Mouse (Mus musculus) hindbrain, embryonic 14.5 days (tissue): Measurements from ENCODE around the gene Kif13a. TPM values are rescaled to one million over a fixed set of nuclear protein-coding genes. Genes with fewer than 3 reads are reported as not detected.

Experiments
- ATAC-seq: fragments of 200-750 bp; cut with Nextera tagmentation; 2 replicates; pipeline ENCODE4 v1.8.0; 2017; ENCODE audit warnings: moderate number of reproducible peaks, mild to moderate bottlenecking, moderate TSS enrichment, moderate library complexity; ENCODE audit not compliant: low FRiP score
- DNase-seq: peaks from one replicate; pipeline ENCODE4 v3.0.0-alpha.2; 2015; ENCODE audit warnings: low spot score
- H3K27ac ChIP-seq: fragments of 300-500 bp; sonication (generic); 2 replicates; pipeline ENCODE4 v1.5.1; 2014; ENCODE audit warnings: mild to moderate bottlenecking, moderate library complexity
- H3K27me3 ChIP-seq: fragments of 300-500 bp; sonication (generic); 2 replicates; pipeline ENCODE4 v1.6.1; 2014; ENCODE audit warnings: mild to moderate bottlenecking, low read length, mixed read lengths; ENCODE audit not compliant: control insufficient read depth, insufficient read depth
- H3K36me3 ChIP-seq: fragments of 300-500 bp; sonication (generic); replicated peaks from 2 replicates; pipeline ENCODE4 v1.6.1; 2014; ENCODE audit not compliant: control insufficient read depth, insufficient read depth
- H3K4me1 ChIP-seq: fragments of 300-500 bp; sonication (generic); replicated peaks from 2 replicates; pipeline ENCODE4 v1.6.1; 2014; ENCODE audit warnings: antibody characterized with exemption, low read length, mixed read lengths; ENCODE audit not compliant: control insufficient read depth, insufficient read depth
- H3K4me2 ChIP-seq: fragments of 300-500 bp; sonication (generic); replicated peaks from 2 replicates; pipeline ENCODE4 v1.6.1; 2014; ENCODE audit warnings: mild to moderate bottlenecking, moderate library complexity
- H3K4me3 ChIP-seq: fragments of 300-500 bp; sonication (generic); replicated peaks from 2 replicates; pipeline ENCODE4 v1.5.1; 2014; ENCODE audit warnings: mild to moderate bottlenecking, low read length
- H3K9ac ChIP-seq: fragments of 300-500 bp; sonication (generic); 2 replicates; pipeline ENCODE4 v1.6.1; 2014
- H3K9me3 ChIP-seq: fragments of 300-500 bp; sonication (generic); 2 replicates; pipeline ENCODE4 v1.6.1; 2016; ENCODE audit warnings: low read length; ENCODE audit not compliant: control insufficient read depth
- WGBS: fragments of 180-500 bp; shearing (Covaris S2); extraction: QIAGEN DNeasy Blood & Tissue Kit; methylation state at CpG from one replicate; pipeline ENCODE4 v1.1.7; 2014; 5-methylcytosine and 5-hydroxymethylcytosine counted together
- polyA plus RNA-seq: library from polyadenylated mRNA; unstranded; fragments of >200 nt; fragmentation: Nextera tagmentation; extraction: Ambion mirVana; gene quantifications from 2 replicates; pipeline ENCODE4 v1.2.1, GENCODE M21; 2014

Kif13a gene
- polyA plus RNA-seq, 1 experiment from 2014 or later, result 14.3 TPM

DNA sequence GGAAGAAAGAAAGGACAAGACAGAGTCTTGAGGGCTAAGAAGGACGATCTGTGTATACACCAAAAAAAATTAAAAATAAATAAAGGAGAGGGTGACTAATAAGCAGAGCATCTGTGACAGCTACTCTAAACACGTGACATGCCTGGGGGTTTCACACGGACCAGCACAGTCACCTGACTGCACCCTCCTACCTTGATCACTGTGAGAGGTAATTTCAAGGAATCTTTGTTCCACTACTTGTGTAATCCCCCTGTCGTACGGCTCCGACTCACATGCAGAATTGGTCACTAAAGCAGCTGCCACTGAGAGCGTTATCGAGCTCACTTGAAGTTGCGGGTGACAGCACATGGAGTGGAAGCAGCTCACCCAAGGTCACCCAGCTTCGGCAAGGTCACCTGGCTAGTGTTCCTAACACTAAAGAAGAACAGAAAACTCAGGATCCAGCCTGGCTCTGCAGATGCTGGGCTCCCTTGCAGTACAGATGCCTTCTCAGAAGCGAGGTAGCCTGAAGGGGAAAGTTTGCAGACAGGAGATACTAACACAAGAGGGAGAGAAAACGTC is 20.6 kb downstream of the Kif13a start:
- Histone ChIP-seq H3K4me2 (no peak overlapping the region), H3K27me3 (no peaks in the 10 kb centered on the region), H3K9me3 (no peaks in the 10 kb centered on the region), H3K4me3 (no peak overlapping the region), H3K36me3 (no peaks in the 10 kb centered on the region), H3K9ac (no peak overlapping the region), H3K4me1 (peaks cover 29% of the 10 kb centered on the region), H3K27ac (no peak overlapping the region)
- no peak for ATAC-seq
- DNase-seq, result no peak
- WGBS, result 74% methylated on average over 12 of the region's 12 CpGs

DNA sequence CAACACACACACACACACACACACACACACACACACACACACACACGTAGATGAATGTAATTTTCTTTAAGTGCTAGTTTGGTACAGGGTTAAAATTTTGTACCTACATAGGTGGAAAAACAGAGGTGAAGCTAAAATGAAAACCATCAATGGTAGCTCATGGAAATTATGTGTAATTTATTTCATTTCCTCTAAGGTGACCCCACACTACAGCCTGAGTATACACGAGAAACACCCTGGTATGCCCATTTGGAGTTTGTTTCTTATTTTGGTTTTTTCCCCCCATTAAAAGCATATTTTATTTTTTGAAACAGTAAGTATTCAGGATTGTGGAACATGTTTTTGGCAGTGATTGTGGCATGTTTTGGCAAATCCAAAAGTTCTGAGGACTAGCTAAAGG is 21.3 kb downstream of the Kif13a start:
- no peak overlapping the region for H3K4me2 ChIP-seq
- H3K27ac ChIP-seq, result no peak overlapping the region
- DNase-seq (no peak), ATAC-seq (no peak)
- no peak overlapping the region for H3K4me3 ChIP-seq
- no peaks in the 10 kb centered on the region for H3K36me3 ChIP-seq
- no peaks in the 10 kb centered on the region for H3K27me3 ChIP-seq
- no peaks in the 10 kb centered on the region for H3K9me3 ChIP-seq
- WGBS, result 91% methylated on average over 2 of the region's 2 CpGs
- H3K4me1 ChIP-seq, result peaks cover 29% of the 10 kb centered on the region
- H3K9ac ChIP-seq, result no peak overlapping the region

DNA sequence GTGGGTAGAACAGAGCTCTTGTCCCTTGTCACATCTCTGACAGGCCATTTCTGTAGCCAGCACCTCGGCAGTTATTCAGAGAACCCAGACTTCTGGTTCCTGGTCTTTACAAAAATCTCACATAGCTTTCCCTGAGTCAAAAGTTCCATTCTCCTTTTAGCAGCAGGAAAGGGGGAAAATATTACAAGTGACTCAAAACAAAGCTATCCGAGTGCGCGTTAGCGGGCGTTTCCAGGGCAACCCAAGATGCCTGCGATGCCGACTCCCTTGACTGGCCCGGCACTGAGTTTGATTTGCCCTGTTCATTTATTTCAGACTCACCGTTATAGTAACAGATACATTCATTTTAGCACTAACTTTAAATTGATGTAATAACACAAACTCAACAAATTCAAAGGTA is 21.8 kb downstream of the Kif13a start:
- H3K9ac ChIP-seq, result no peak overlapping the region
- WGBS, result 25% methylated on average over 10 of the region's 10 CpGs
- no peak overlapping the region for H3K4me3 ChIP-seq
- ATAC-seq, result no peak
- H3K4me2 ChIP-seq, result 0 out of 2 replicates have a peak overlapping the region, but pooled peaks have one; percentile 13
- no peaks in the 10 kb centered on the region for H3K36me3 ChIP-seq
- H3K27ac ChIP-seq, result no peak overlapping the region
- no peaks in the 10 kb centered on the region for H3K27me3 ChIP-seq
- peaks cover 29% of the 10 kb centered on the region for H3K4me1 ChIP-seq
- DNase-seq, result no peak
- H3K9me3 ChIP-seq, result no peaks in the 10 kb centered on the region

DNA sequence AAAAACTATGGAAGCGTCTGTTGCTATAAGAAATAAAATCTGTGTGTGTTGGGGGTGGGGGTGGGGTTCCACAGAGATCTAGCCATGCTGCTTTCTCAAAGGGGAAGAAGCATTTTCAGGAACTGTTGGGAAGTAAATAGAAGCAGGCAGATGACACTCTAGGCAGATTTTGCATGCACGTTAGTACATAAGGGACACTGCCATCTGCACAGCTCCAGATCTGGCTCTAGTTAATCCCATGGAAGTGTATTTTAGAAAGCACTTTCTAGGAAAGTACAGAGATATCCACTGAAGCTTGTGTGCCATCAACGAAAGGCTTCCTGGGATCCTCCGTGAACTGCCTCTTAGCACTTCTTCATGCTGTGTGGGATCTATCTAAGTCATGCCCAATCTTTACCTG is 22.6 kb downstream of the Kif13a start:
- Histone ChIP-seq H3K9ac (no peak overlapping the region), H3K27me3 (no peaks in the 10 kb centered on the region), H3K4me3 (no peak overlapping the region), H3K27ac (no peak overlapping the region), H3K9me3 (no peaks in the 10 kb centered on the region), H3K36me3 (no peaks in the 10 kb centered on the region), H3K4me1 (peaks cover 28% of the 10 kb centered on the region), H3K4me2 (no peak overlapping the region)
- DNase-seq (no peak), ATAC-seq (no peak)
- WGBS, result 87% methylated on average over 4 of the region's 4 CpGs

DNA sequence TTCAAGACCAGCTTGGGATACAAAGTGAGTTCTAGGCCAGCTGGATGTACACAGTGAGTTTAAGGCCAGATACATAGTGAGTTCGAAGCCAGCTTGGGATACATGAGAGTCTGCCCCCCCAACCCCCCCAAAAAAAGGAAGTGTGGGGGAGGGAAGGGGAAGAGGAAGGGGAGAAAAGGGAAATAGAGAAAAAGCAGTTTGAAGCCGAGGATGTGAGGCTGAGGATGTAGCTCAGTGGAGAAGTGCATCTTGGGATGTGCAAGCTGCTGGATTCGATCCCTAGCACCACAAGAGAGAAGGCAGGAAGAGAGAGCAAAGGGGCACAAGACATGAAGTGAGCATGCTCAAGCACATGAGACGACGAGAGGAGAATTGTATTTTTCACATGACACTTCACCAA is 23.7 kb downstream of the Kif13a start:
- Histone ChIP-seq H3K27ac (no peak overlapping the region), H3K4me1 (peaks cover 18% of the 10 kb centered on the region), H3K9me3 (no peaks in the 10 kb centered on the region), H3K4me3 (no peak overlapping the region), H3K9ac (no peak overlapping the region), H3K4me2 (no peak overlapping the region), H3K36me3 (no peaks in the 10 kb centered on the region), H3K27me3 (no peaks in the 10 kb centered on the region)
- no peak for DNase-seq
- no peak for ATAC-seq
- 82% methylated on average over 5 of the region's 5 CpGs for WGBS

DNA sequence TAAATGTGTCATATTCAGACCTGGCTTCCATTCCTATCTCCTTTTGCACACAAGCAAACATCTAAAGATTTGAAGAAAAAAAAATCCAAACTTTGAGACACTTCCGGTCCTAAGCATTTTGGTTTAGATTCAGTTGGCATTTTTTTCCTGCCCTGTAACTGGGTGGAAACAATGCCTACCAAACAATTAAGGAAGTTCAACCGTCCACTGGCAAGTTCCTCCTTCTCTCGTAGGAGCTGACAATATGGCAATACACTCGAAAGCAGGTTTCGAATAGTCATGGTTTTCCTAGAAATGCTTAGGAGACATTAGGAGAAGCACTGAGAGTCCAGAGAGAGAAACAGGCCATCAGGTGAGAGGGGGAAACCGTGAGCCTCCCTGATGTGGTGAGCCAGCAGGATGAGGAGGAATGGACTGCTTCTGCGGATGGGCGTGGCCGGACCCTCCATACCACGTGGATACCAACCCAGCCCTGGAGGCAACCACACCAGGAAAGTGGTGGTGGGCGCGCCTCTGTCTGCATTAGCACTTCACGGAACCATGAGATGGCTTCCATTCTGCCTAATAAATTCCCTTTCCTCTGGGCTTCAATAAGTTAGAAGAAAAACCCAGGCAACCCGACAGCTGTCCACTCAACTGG is 24.6 kb downstream of the Kif13a start:
- Histone ChIP-seq H3K36me3 (no peaks in the 10 kb centered on the region), H3K27me3 (no peaks in the 10 kb centered on the region), H3K27ac (no peak overlapping the region), H3K4me2 (no peak overlapping the region), H3K9ac (no peak overlapping the region), H3K4me3 (no peak overlapping the region), H3K4me1 (peaks cover 13% of the 10 kb centered on the region; the same call in 1 of the 2 replicates), H3K9me3 (no peaks in the 10 kb centered on the region)
- DNase-seq, result no peak
- ATAC-seq, result no peak
- WGBS, result 92% methylated on average over 14 of the region's 14 CpGs

DNA sequence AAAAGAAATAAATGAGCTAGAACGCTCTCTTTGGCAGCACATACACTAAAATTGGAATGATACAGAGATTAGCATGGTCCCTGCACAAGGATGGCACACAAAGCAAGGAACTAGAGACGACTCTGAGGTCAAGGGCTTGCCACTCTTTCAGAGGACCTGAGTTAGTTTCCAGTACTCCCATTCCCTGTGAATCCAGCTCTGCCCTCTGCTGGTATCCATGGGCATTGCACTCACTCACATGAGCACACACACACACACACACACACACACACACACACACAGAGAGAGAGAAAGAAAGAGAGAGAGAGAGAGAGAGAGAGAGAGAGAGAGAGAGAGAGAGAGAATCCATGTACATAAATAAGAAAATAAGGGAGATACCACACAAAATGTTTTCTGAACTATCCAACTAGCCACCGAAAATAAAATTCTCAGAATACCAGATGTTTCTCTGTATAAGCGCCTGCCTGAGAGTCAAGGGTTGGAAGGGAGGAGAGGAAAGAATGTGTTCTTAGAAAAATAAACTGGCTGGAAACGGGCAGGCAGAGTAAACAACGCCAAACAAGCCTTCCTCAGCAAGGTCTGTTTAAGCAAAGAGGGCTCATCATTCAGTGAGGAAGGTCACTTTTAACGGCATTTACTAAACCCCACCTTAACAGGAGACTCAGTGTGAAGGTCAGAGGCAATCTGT is 27.0 kb downstream of the Kif13a start:
- no peaks in the 10 kb centered on the region for H3K36me3 ChIP-seq
- H3K9me3 ChIP-seq, result no peaks in the 10 kb centered on the region
- no peak for ATAC-seq
- no peak overlapping the region for H3K9ac ChIP-seq
- no peak overlapping the region for H3K4me2 ChIP-seq
- no peak overlapping the region for H3K4me3 ChIP-seq
- H3K27me3 ChIP-seq, result no peaks in the 10 kb centered on the region
- H3K27ac ChIP-seq, result no peak overlapping the region
- peaks cover 10% of the 10 kb centered on the region; the same call in 1 of the 2 replicates for H3K4me1 ChIP-seq
- WGBS, result 92% methylated on average over 7 of the region's 7 CpGs
- DNase-seq, result no peak

DNA sequence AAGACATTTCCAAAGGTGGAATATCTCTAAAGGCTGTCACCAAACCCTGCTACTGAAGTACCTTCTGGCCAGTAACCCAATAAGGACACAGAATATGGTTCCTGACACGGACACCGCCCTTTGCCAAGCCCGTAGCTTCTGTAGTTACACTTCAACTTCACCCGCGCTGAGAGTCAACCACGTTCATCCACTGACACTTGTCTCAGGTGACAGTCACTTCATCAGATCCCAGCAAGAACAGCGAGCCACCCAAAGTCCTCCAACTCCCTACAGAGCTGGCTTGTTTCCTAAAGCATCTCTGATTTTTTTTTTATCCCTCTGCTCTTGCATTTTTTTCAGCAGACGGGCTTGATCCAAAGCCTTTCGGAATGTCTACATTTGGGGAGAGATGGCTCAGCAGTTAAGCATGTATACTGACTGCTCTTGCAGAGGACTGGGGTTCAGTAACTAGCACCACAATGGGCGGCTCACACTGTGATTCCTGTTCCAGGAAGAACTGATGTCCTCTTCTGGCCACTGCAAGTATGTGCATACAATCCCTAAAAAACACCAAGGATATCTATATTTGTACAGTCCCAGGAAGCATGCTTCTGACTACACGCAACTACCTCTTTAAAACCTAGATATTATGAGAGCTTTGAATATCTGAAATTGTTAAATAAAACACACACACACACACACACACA is 28.7 kb downstream of the Kif13a start:
- no peak for ATAC-seq
- Histone ChIP-seq H3K27ac (no peak overlapping the region), H3K4me2 (no peak overlapping the region), H3K9ac (no peak overlapping the region), H3K4me3 (no peak overlapping the region), H3K4me1 (0 out of 2 replicates have a peak, but pooled peaks cover 3% of the 10 kb centered on the region), H3K9me3 (no peaks in the 10 kb centered on the region), H3K27me3 (no peaks in the 10 kb centered on the region), H3K36me3 (no peaks in the 10 kb centered on the region)
- whole genome bisulfite sequencing, result 98% methylated on average over 11 of the region's 11 CpGs
- DNase-seq, result no peak

DNA sequence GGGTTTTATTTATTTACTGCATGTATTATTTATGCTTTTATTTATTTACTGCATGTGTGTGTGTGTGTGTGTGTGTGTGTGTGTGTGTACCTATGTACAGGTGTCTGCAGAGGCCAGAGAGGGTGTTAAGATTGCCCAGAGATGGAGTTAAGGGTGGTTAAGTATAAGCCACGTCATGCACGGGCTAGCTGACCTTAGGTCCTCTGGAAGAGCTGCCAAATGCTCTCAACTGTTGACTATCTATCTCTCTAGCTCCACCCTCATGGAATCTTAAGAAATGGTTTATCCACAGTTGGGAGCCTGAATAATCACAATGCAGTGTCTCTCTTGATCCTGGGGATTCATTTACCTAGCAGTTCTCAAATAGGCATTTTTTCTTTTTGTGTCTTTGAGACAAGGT is 30.8 kb downstream of the Kif13a start:
- no peak for ATAC-seq
- H3K4me2 ChIP-seq, result no peak overlapping the region
- no peaks in the 10 kb centered on the region for H3K27me3 ChIP-seq
- H3K4me3 ChIP-seq, result no peak overlapping the region
- DNase-seq, result no peak
- H3K4me1 ChIP-seq, result 0 out of 2 replicates have a peak, but pooled peaks cover 3% of the 10 kb centered on the region
- no peaks in the 10 kb centered on the region for H3K9me3 ChIP-seq
- H3K36me3 ChIP-seq, result no peaks in the 10 kb centered on the region
- 82% methylated on average over 2 of the region's 2 CpGs for WGBS
- H3K9ac ChIP-seq, result no peak overlapping the region
- no peak overlapping the region for H3K27ac ChIP-seq
